Mouse (Mus musculus) lung, adult 2 months (tissue): Measurements from ENCODE around the gene Zfp385c.

Experiments used
- CTCF ChIP-seq: fragments of 200-500 bp; IDR thresholded peaks from 2 replicates; pipeline ENCODE4 v1.5.1; 2011; ENCODE audit warnings: mild to moderate bottlenecking, low read length, control low read depth; ENCODE audit not compliant: insufficient read depth
- POLR2A ChIP-seq: fragments of 200-500 bp; IDR thresholded peaks from 2 replicates; pipeline ENCODE4 v1.6.1; 2011; ENCODE audit warnings: low read depth, mild to moderate bottlenecking, control low read depth, low read length, borderline replicate concordance; ENCODE audit errors: extremely low read depth

DNA sequence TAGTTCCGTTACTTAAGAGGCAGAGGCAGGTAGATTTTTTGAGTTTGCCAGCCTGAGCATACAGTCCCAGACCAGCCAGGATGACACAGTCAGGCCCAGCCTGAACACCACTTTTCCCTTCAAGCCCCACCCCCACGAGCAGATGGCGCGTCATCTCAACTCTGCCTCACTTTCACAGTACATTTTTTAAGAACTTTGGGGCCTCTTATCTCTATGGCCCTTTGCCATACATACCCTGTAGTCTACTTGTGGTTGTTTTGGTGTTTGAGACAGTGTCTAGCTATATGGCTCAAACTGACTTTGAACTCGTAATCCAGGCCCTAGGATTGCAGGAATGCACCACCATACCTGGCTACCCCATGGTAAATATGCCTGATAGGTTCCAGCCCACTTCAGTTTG is 64.2 kb downstream of the Zfp385c start:
- TF ChIP-seq POLR2A (no peak), CTCF (no peak)
